Mouse (Mus musculus) embryonic stem cell, embryonic (primary cell): ENCODE results near the gene Adgre5.

Experiments used
- CTCF ChIA-PET, 4 experiments: fragments of 300-600 bp in 2 of 4; fragments of 350-600 bp in 2 of 4; sonication (Branson Sonifier 250); formaldehyde crosslinking; loops; one replicate each; lab custom pipeline; 2022; ENCODE audit warnings: inconsistent platforms in 2 of 4; lab: Charles Lee
- POLR2A ChIA-PET, 4 experiments: fragments of 300-600 bp in 2 of 4; fragments of 350-600 bp in 2 of 4; sonication (Branson Sonifier 250); formaldehyde crosslinking; loops; one replicate each; lab custom pipeline; 2022; ENCODE audit warnings: antibody characterized with exemption in 4 of 4, inconsistent platforms in 1 of 4; lab: Charles Lee

Adgre5 gene

DNA sequence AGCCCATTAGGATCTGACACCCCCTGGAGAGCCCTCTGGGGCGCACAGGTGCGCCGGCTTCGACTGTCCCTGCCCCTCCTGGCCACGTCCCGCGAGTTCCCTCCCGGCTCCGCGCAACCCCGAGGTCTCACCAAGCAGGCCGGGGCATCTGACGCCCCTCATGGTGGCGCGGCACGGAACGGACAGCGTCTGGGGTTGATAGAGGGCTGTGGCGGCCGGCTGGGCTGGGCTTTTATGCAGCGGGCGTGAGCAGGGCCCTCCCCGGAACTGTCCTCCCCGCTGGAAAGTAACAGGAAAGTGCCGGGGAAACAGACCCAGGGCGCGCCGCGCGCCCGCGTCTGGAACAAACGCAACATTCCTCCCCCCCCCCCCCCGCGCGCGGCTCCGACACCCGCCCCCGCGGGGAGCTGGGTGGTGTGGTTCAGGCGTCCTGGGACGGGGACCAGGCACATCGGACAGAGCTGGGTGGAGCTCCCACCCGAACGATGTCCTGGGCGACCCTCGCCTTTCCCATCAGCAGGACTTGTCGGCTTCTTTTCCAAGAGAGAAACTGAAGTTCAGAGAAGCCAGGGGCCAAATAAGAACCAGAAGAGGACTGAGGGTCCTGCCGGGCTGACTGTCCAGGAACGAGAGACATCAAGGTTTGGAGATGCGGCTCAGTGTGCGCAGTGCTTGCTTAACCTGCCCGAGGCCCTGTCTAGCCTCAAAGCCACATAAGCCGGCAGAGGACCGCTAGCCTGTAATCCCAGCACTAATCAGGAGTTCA is at the start of gene Adgre5:
TSS of gene Adgre5 (minus strand) at position 351 of the 766 bp plus-strand sequence.
- CTCF ChIA-PET = interaction anchor here in 3 of 4 experiments (0.6 to 1.0 kb wide), 4 partner anchors 9 to 216 kb away, joined by 3 to 11 read pairs (median 4); partner anchors contain the start of genes Asf1b (in 1 of the 3) and Gm10644 (in 1 of the 3)
- POLR2A ChIA-PET = interaction anchor here in 3 of 4 experiments (0.6 to 8.6 kb wide), 36 partner anchors 9 to 887 kb away, joined by 3 to 175 read pairs (median 4); partner anchors contain the start of genes Asf1b (in 2 of the 3), Gm10644 (in 2 of the 3), 4930432K21Rik (in 1 of the 3) and Cc2d1a (in 1 of the 3)

DNA sequence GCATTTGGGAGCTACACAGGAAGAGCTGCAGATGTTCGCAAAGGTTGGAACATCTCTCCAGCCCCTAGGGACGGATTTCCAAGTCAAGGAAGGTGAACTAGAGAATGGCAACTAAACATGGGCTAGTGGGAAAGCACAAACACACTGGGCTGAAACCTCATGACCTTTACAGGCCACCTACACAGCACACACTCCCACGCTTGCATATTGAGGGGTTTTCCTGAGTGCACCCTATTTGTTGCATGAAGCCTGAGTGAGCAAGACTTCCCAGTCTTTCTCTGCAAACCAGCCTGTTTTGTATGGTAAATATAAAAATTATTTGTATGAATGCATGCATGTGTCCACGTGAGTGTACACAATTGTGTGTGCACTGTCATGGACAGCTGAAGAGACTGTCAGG is 48.7 kb upstream of the Adgre5 start:
- POLR2A ChIA-PET = interaction anchor here in 1 of 4 experiments (1.2 to 1.5 kb wide), 2 partner anchors 10 to 12 kb away, joined by 3 read pairs; no protein-coding TSS in a partner anchor
- CTCF ChIA-PET = interaction anchor here in 1 of 4 experiments (0.5 to 0.6 kb wide), 2 partner anchors 518 to 1174 kb away, joined by 3 to 8 read pairs; no protein-coding TSS in a partner anchor

DNA sequence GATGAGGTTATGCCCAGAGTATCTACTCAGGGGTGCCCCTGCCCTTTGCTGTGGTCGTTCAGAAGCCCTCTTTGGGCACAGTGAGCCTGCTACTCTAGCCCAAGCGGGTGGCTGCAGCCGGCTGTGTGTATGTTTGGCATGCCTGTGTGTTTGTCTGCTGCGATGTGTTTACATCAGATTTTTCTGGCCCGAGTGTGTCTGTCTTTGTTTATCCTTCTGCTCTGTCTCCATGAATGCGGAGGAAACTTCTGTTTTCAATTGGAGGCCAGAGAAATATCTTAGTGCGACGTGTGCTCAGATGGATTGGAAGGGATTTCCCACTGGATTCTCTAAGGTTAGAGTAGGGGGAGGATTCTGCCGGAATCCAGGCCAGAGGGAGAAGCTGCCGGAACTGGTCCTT is 43.9 kb upstream of the Adgre5 start:
- ChIA-PET POLR2A (interaction anchor here in 3 of 4 experiments (0.7 to 4.0 kb wide), 19 partner anchors 8 to 171 kb away, joined by 3 to 20 read pairs (median 3); partner anchors contain the start of genes Asf1b (in 3 of the 3), Gm10644 (in 3 of the 3) and Pkn1 (in 1 of the 3)), CTCF (interaction anchor here in 3 of 4 experiments (0.6 to 6.2 kb wide), 8 partner anchors 10 to 170 kb away, joined by 3 to 49 read pairs (median 3); partner anchors contain the start of genes Asf1b (in 1 of the 3) and Gm10644 (in 1 of the 3))

DNA sequence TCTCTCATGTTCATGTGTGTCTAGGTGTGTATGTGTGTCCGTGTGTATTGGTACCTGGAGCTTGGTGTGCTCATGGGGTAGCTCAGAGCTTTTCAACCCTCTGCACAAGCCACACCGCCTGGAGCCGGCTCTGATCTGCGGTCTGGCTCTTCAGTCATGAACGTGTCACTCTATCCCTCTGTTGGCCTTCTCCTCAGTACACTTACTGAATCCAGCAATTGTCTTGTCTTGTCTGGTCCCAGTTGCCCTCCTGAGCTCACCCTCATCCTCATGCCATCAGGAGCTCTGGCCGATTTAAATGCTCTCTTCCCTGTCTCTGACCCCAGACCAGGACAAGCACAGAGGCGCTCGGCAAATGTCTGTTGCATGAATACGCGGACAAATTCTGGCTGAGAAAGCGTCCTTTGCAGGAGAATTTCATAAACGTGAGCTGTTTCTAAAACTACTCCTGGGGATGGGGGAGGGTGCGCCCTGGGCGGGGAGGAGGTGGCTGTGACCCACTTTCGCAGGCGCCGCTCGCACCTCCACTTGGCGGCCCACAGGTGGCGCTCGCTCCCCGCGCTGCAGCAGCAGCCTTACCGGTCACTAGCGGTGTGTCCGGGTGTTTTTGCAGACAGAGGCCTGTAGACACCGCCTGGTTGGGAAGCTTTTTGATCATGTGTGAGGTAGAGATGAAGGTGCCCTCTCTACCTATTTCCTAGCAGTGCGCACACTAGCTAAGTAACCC is 41.9 kb upstream of the Adgre5 start:
- ChIA-PET CTCF (interaction anchor here (0.5 to 6.2 kb wide), 83 partner anchors 9 to 699 kb away, joined by 3 to 49 read pairs (median 4); partner anchors contain the start of genes Asf1b (in 4 of the 4), Gm10644 (in 3 of the 4) and 1700067K01Rik (in 1 of the 4)), POLR2A (interaction anchor here in 3 of 4 experiments (0.6 to 2.8 kb wide), 46 partner anchors 9 to 226 kb away, joined by 3 to 19 read pairs (median 4); partner anchors contain the start of genes Asf1b (in 3 of the 3), Gm10644 (in 3 of the 3), Adgre5 (in 2 of the 3) and Ddx39 (in 2 of the 3))

DNA sequence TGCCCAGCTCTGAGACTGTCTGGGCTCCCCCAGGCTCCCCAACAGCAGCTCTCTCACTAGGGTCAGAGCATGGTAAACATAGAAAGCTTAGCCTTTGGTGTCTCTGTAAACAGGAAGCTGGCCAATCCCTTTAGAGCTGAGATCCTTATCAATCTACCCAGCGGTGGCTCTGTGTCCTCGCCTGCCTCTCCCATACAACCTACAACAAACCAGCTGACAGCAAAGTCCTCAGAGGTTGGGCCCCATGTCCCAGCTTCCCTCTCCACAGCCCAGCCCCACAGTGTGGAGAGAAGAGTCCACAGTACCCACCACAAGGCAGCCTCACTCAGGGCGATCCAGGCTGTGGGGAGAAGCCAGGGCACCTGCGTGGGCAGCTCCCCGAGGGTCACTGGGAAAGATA is 38.5 kb upstream of the Adgre5 start:
- CTCF ChIA-PET = interaction anchor here in 2 of 4 experiments (1.1 to 2.9 kb wide), 3 partner anchors 13 to 115 kb away, joined by 3 to 8 read pairs (median 5); no protein-coding TSS in a partner anchor
- POLR2A ChIA-PET = interaction anchor here in 2 of 4 experiments (0.8 to 3.7 kb wide), 16 partner anchors 10 to 883 kb away, joined by 3 to 17 read pairs (median 3); partner anchors contain the start of genes Asf1b (in 2 of the 2), Gm10644 (in 2 of the 2), Ddx39 (in 1 of the 2) and Ier2 (in 1 of the 2)

DNA sequence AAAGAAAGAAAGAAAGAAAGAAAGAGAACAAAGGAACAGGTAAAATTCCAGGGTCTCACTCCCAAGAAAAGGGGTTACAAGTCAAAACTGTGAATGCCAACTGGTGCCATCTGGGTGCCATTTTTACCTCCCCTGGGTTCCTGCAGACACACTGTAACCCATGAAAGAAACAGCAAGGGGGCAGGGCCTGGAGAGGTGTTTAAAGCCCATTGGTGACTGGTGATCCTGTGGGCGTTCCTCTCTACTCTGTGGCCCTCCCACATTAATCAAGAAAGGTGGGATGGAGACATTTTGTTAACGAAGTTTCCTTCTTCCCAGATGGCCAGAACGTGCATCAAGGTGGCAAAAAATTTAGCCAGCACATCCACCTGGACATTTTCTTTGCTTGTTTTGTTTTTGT is 36.9 kb upstream of the Adgre5 start:
- ChIA-PET CTCF (interaction anchor here in 1 of 4 experiments (1.0 to 2.9 kb wide), 2 partner anchors 115 to 177 kb away, joined by 3 to 8 read pairs; partner anchors contain the start of genes Asf1b and Gm10644), POLR2A (interaction anchor here in 2 of 4 experiments (0.6 to 3.7 kb wide), 16 partner anchors 8 to 289 kb away, joined by 3 to 32 read pairs (median 4); partner anchors contain the start of genes Adgre5 (in 1 of the 2), Asf1b (in 1 of the 2), Gm10644 (in 1 of the 2) and Rfx1 (in 1 of the 2))

DNA sequence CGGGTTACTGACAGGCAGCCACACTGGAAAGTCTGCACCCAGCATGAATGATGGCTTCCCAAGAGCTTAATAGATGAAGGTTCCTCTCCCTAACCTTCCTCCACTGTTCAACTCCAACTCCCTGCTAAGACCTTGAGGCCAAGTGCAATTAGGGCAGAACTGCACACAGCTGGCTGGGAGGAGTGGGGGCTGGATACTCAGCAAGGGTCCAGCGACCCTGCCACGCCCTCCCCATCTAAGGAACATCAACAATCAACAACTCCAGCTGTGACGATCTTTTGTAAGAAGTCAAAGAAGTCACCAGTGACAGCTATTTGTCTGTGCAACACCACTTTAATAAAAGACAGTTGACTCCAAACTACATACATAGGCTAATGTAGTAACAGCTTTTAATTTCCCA is 35.5 kb upstream of the Adgre5 start:
- CTCF ChIA-PET = interaction anchor here (0.5 to 1.0 kb wide), 8 partner anchors 10 to 183 kb away, joined by 3 to 4 read pairs (median 3); no protein-coding TSS in a partner anchor
- POLR2A ChIA-PET = interaction anchor here (0.7 to 3.7 kb wide), 54 partner anchors 8 to 493 kb away, joined by 3 to 32 read pairs (median 4); partner anchors contain the start of genes Asf1b (in 3 of the 4), Gm10644 (in 3 of the 4), Adgre5 (in 2 of the 4) and Ddx39 (in 2 of the 4)

DNA sequence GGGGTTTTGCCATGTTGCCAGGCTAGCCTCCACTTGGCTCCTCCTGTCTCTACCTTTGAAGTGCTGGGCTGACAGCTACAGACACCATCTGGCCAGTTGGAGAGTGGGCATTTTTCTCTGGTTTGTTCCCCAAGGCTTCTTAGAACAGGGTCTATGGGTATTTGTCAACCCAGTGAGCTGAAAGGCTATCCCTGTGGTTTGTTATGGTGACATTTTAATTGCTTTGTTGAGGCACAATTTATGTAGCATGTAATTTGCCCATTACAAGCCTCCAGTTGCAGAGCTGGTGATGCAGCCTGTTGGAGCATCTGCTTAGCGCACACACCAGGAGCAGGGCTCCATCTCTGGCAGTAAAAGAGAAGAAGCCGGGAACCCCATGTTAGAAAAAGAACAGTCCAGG is 33.1 kb upstream of the Adgre5 start:
- ChIA-PET POLR2A (interaction anchor here in 3 of 4 experiments (0.6 to 2.2 kb wide), 7 partner anchors 17 to 60 kb away, joined by 3 to 9 read pairs (median 3); partner anchors contain the start of genes Adgre5 (in 1 of the 3) and Ddx39 (in 1 of the 3)), CTCF (interaction anchor here in 2 of 4 experiments (1.2 to 2.4 kb wide), 3 partner anchors 9 to 23 kb away, joined by 4 to 16 read pairs (median 6); no protein-coding TSS in a partner anchor)

DNA sequence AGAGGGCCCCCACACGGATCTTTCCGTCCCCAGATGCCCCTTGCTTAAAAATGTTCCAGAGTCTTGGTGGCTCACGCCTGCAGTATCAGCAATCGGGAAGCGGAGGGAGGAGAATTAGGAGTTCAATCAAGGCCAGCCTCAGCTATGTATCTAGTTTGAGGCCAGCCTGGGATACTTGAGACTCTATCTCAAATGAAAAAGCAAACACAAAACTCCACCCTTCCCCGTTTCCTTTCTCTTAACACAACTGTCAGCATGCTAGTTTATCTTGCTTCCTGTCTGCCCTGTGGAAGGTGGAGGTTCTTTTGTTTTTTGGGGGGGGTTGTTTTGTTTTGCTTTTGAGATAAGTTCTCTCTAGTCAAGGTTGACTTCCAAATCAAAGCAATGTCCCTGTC is 32.3 kb upstream of the Adgre5 start:
- ChIA-PET POLR2A (interaction anchor here in 3 of 4 experiments (0.6 to 2.4 kb wide), 36 partner anchors 8 to 553 kb away, joined by 3 to 16 read pairs (median 4); partner anchors contain the start of genes Adgre5 (in 2 of the 3), Asf1b (in 1 of the 3), Ddx39 (in 1 of the 3) and Gm10644 (in 1 of the 3)), CTCF (interaction anchor here in 3 of 4 experiments (1.1 to 2.4 kb wide), 10 partner anchors 9 to 182 kb away, joined by 3 to 16 read pairs (median 4); partner anchors contain the start of genes Asf1b (in 1 of the 3) and Gm10644 (in 1 of the 3))

DNA sequence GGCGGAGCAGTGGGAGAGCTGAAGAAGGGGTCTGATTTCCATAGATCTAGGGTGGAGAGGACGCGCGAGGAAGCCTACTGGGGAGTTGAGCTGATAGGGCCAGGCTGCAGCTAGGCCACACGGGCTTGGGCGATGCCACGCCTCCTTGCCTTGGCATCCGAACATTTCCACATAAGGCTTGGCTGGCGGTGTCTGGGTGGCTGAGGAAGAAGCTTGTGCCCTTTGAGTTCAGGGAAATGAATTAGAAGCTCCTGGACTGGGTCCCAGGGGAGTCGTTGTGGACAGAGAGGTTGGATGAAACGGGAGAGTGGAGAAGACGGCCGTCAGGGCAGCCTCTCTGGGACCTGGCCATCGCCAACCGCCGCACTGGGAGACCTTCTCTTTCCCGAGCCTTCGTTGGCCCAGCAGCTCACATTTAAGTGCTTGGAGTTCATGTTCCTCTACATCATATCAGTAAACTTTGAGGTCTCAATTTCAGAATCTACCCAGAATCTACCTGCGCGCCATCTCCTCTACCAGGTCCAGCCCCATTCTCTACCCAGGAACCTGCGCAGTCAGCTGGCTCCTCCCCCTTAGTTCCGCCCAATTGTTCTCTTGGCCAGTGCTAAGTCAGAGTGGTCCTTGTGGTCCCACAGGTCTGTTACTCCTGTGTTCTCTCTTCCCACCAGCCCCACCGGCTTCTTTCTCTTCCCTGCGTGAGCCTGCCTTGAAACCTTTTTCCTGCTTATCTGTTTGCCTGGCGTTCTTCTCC is 31.8 kb upstream of the Adgre5 start:
- CTCF ChIA-PET = interaction anchor here (0.5 to 2.4 kb wide), 19 partner anchors 9 to 551 kb away, joined by 3 to 18 read pairs (median 4); partner anchors contain the start of genes Asf1b (in 1 of the 4) and Gm10644 (in 1 of the 4)
- POLR2A ChIA-PET = interaction anchor here in 3 of 4 experiments (0.6 to 2.4 kb wide), 50 partner anchors 8 to 552 kb away, joined by 3 to 16 read pairs (median 4); partner anchors contain the start of genes Adgre5 (in 2 of the 3), Asf1b (in 2 of the 3), Gm10644 (in 2 of the 3) and 1700067K01Rik (in 1 of the 3)

DNA sequence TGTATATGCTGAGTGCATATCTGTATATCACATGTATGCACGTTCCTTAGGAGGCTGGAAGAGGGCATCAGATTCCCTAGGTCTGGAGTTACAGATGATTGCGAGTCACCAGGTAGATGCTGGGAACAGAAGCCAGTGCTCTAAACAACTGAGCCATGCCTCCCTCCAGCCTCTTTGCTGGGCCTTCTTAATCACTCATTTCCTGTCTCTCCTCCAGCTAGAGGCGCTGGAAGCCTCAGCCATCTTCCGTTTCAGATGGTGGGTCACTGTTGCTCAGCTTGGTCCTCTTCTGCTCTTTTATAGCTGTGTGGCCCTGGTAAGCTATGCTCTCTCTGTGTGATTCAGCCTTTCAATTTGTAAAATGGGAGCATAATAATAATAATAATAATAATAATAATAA is 30.7 kb upstream of the Adgre5 start:
- ChIA-PET CTCF (interaction anchor here in 3 of 4 experiments (0.6 to 2.4 kb wide), 11 partner anchors 8 to 267 kb away, joined by 3 to 18 read pairs (median 4); partner anchors contain the start of genes Asf1b (in 1 of the 3) and Gm10644 (in 1 of the 3)), POLR2A (interaction anchor here in 3 of 4 experiments (0.8 to 2.4 kb wide), 20 partner anchors 10 to 230 kb away, joined by 3 to 16 read pairs (median 4); partner anchors contain the start of genes Adgre5 (in 2 of the 3), 1700067K01Rik (in 1 of the 3), Asf1b (in 1 of the 3) and Gm10644 (in 1 of the 3))

DNA sequence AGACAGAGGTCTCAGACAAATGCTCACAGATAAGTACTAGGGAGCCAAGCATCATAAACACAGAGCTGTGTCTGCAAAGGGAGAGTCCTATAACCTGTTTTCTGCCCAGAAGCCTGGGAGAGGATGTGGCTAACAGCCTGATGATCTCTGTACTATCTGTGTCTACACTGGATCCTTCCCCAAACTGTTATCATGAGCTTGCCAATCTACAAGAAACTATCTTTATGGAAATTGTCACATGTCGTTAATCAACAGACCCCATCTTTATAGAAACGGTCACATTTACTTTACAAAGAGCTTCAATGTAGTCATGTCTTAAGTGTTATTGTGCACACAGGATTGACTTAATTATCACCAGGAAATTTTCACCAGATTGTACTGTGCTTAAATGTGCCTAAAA is 29.5 kb upstream of the Adgre5 start:
- ChIA-PET CTCF (interaction anchor here in 1 of 4 experiments (2.1 kb wide), 1 partner anchor 12 kb away, joined by 6 read pairs; no protein-coding TSS in a partner anchor), POLR2A (interaction anchor here in 2 of 4 experiments (1.0 to 3.5 kb wide), 3 partner anchors 7 to 31 kb away, joined by 3 to 17 read pairs (median 8); no protein-coding TSS in a partner anchor)

DNA sequence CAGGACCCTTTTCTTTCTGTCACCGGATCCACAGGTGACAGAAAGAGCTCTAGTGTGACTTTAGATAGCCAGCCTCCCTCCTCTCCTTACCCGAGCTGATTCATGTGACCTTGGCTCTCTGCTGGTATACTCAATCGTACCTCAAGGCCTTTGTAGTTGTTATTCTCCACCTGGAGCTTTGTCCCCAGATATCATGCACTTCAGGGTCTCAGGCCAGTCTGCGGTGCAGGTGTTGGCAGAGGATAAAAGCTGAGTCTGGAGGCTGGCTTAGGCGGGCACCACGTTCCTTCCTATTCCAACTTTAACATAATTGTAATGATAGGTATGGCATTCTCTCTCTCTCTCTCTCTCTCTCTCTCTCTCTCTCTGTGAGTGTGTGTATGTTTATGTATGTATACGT is 28.6 kb upstream of the Adgre5 start:
- POLR2A ChIA-PET = interaction anchor here (0.5 to 3.5 kb wide), 21 partner anchors 8 to 185 kb away, joined by 3 to 17 read pairs (median 3); partner anchors contain the start of genes Adgre5 (in 1 of the 4), Adgrl1 (in 1 of the 4), Asf1b (in 1 of the 4) and Ddx39 (in 1 of the 4)

DNA sequence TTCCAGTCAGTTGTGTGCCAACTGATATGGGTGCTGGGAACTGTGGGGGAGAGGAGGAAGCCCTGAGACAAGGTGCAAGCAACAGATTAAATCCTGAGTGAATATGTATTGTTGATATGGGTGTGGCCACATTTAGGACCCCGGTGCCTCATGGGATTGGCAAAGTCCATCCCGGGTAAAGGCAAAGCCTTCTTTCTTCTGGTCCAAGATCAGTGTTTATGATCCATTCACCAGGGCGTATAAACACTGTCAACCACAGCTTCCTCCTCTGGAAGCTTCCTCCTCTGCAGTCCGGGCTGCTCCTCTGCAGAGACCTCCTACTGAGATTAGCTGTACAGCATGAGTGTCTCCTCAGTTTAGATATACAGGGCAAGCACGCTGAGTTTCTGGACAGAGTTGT is 27.4 kb upstream of the Adgre5 start:
- ChIA-PET POLR2A (interaction anchor here in 3 of 4 experiments (0.6 to 3.5 kb wide), 8 partner anchors 9 to 187 kb away, joined by 3 to 17 read pairs (median 4); partner anchors contain the start of genes Asf1b (in 1 of the 3) and Gm10644 (in 1 of the 3)), CTCF (interaction anchor here (0.6 to 2.1 kb wide), 12 partner anchors 12 to 188 kb away, joined by 3 to 8 read pairs (median 4); no protein-coding TSS in a partner anchor)

More for the DNA sequence above, 28.6 kb upstream of the Adgre5 start:
- CTCF ChIA-PET = interaction anchor here (0.5 to 2.1 kb wide), 11 partner anchors 13 to 127 kb away, joined by 3 to 6 read pairs (median 3); no protein-coding TSS in a partner anchor
